Comparison of ENCODE assay signal across 15 mouse cellular contexts in the genomic region with DNA sequence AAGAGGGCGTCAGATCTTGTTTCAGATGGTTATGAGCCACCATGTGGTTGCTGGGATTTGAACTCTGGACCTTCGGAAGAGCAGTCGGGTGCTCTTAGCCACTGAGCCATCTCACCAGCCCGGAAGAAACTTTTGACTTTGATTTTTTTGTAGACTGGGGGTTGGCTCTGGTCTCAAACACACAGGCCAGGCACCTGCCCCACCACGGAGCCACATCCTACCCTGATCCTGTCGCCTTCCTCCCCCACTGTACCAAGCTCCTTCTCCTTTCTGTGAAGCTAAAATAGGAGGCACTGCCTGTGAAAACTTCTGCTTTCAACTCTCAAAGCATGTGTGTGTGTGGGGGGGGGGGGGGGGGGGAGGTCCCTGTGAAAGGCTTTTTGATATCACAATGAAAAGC. TPM values are rescaled to one million over a fixed set of nuclear protein-coding genes. Genes with fewer than 3 reads are reported as not detected.
DNase-seq lines count a peak whose midpoint lies in the region; ATAC-seq lines count a peak whose summit lies in the region.
"Had no signal": no experiment of that assay in that cellular context is flagged by ENCODE, and none has a peak within 500 bp of the region (broad histone marks: within the 10 kb centered on the region; RNA-seq: fewer than 3 reads in every experiment).

No protein-coding gene starts in this region.

- H3K27me3 ChIP-seq in forebrain, embryonic 16.5 days (replicated peaks; ENCODE audit: control insufficient read depth, insufficient read depth, low read length), result no peaks in the 10 kb centered on the region
- H3K27me3 ChIP-seq in forebrain, embryonic 10.5 days (ENCODE audit: poor library complexity, severe bottlenecking), result no peaks in the 10 kb centered on the region
- no peaks in the 10 kb centered on the region for H3K27me3 ChIP-seq in midbrain, embryonic 10.5 days (ENCODE audit: low read depth, poor library complexity, severe bottlenecking)
- H3K27me3 ChIP-seq: embryonic facial prominence, embryonic 15.5 days; intestine, embryonic 15.5 days had no signal

- 89% methylated on average over 6 of the region's 6 CpGs for WGBS in forebrain, embryonic 16.5 days
- 91% methylated on average over 6 of the region's 6 CpGs for WGBS in forebrain, embryonic 10.5 days
- 89% methylated on average over 6 of the region's 6 CpGs for WGBS in midbrain, embryonic 10.5 days

- ATAC-seq in forebrain, embryonic 16.5 days, result 0 out of 2 replicates have a peak, but pooled peaks have one; percentile 22
- ATAC-seq: intestine, embryonic 15.5 days had no signal

- H3K36me3 ChIP-seq in forebrain, embryonic 16.5 days (ENCODE audit: control insufficient read depth, insufficient read depth), result no peaks in the 10 kb centered on the region
- no peaks in the 10 kb centered on the region for H3K36me3 ChIP-seq in forebrain, embryonic 10.5 days (replicated peaks)
- no peaks in the 10 kb centered on the region for H3K36me3 ChIP-seq in midbrain, embryonic 10.5 days
- H3K36me3 ChIP-seq: embryonic facial prominence, embryonic 15.5 days; intestine, embryonic 15.5 days had no signal

- no peak overlapping the region; the same call in 1 of the 2 replicates for H3K27ac ChIP-seq in forebrain, embryonic 16.5 days (ENCODE audit: low read length)
- H3K27ac ChIP-seq in forebrain, embryonic 10.5 days, result no peak overlapping the region
- H3K27ac ChIP-seq in midbrain, embryonic 10.5 days (replicated peaks), result no peak overlapping the region
- H3K27ac ChIP-seq: embryonic facial prominence, embryonic 15.5 days; intestine, embryonic 15.5 days had no signal

- no peak overlapping the region for H3K4me2 ChIP-seq in forebrain, embryonic 16.5 days (ENCODE audit: low read length)
- H3K4me2 ChIP-seq: embryonic facial prominence, embryonic 15.5 days; intestine, embryonic 15.5 days had no signal

- H3K4me1 ChIP-seq in forebrain, embryonic 16.5 days (replicated peaks; ENCODE audit: control insufficient read depth, insufficient read depth, low read length), result peaks cover 9% of the 10 kb centered on the region
- peaks cover 4% of the 10 kb centered on the region; the same call in 1 of the 2 replicates for H3K4me1 ChIP-seq in forebrain, embryonic 10.5 days
- H3K4me1 ChIP-seq in midbrain, embryonic 10.5 days, result no peaks in the 10 kb centered on the region

- no peak overlapping the region for H3K9ac ChIP-seq in forebrain, embryonic 16.5 days (replicated peaks; ENCODE audit: low read depth, low read length)
- H3K9ac ChIP-seq: embryonic facial prominence, embryonic 15.5 days; intestine, embryonic 15.5 days had no signal

- H3K9me3 ChIP-seq in forebrain, embryonic 16.5 days (ENCODE audit: control insufficient read depth, low read length), result no peaks in the 10 kb centered on the region
- H3K9me3 ChIP-seq in forebrain, embryonic 10.5 days, result no peaks in the 10 kb centered on the region
- no peaks in the 10 kb centered on the region for H3K9me3 ChIP-seq in midbrain, embryonic 10.5 days (replicated peaks)
- H3K9me3 ChIP-seq: embryonic facial prominence, embryonic 15.5 days; intestine, embryonic 15.5 days had no signal

- DNase-seq in forebrain, embryonic 10.5 days (ENCODE audit: extremely low spot score, low spot score), result no peak
- DNase-seq in 416B (ENCODE audit: low read depth) (peak; percentile 53), MN1 (ENCODE audit: low spot score) (no peak)
- DNase-seq in T-cell, adult 2 months (ENCODE audit: low spot score), result peak; percentile 64
- peak; percentile 78 for DNase-seq in naive thymus-derived CD4-positive, alpha-beta T cell, adult 2 months (ENCODE audit: low read depth)
- DNase-seq in midbrain, embryonic 10.5 days (ENCODE audit: low spot score), result no peak
- no peak for DNase-seq in left cerebral cortex, adult 18-20 months (ENCODE audit: low spot score in 2 of 2)
- DNase-seq: adrenal gland, postnatal 36 days; cerebellum, adult 11 months; heart, postnatal 36 days; kidney, postnatal 4 days; lung, postnatal 4 days had no signal

- no peak overlapping the region for H3K4me3 ChIP-seq in forebrain, embryonic 16.5 days (replicated peaks; ENCODE audit: low read length)
- no peak overlapping the region for H3K4me3 ChIP-seq in forebrain, embryonic 10.5 days
- H3K4me3 ChIP-seq in midbrain, embryonic 10.5 days, result no peak overlapping the region
- H3K4me3 ChIP-seq: embryonic facial prominence, embryonic 15.5 days; intestine, embryonic 15.5 days had no signal

RNA-seq across cellular contexts. Expression of a gene that starts 39.4 kb away (rescaled TPM):
- 11.4 and 12.5 TPM in 2 replicates for polyA plus RNA-seq in forebrain, embryonic 16.5 days (2015; fragmentation: Nextera tagmentation; extraction: Ambion mirVana)
- 6.4 and 6.5 TPM in 2 replicates for polyA plus RNA-seq in forebrain, embryonic 10.5 days (2016; fragmentation: Nextera tagmentation; extraction: Ambion mirVana)
- 6.2 and 6.4 TPM in 2 replicates for polyA plus RNA-seq in midbrain, embryonic 10.5 days (2016; fragmentation: Nextera tagmentation; extraction: Ambion mirVana)
- total RNA-seq in left cerebral cortex, adult 18-20 months (2021), result 10 to 100 TPM; 14.4 to 15.0 TPM

Comparison
In these comparisons a context has a peak if more than half of its experiments do, and no peak if none do; other contexts are left out.
1. DNase-seq: peak in 416B (single experiment), T-cell, adult 2 months (single experiment) and naive thymus-derived CD4-positive, alpha-beta T cell, adult 2 months (single experiment); none in forebrain, embryonic 10.5 days (single experiment), midbrain, embryonic 10.5 days (single experiment), left cerebral cortex, adult 18-20 months (0 of 2) and MN1 (single experiment).